Mouse (Mus musculus) hematopoietic stem cell, adult 5-6 weeks (primary cell): ENCODE results near the gene Kcnj2. TPM values are rescaled to one million over a fixed set of nuclear protein-coding genes. Genes with fewer than 3 reads are reported as not detected.

Experiments used
- total RNA-seq: library from RNA; stranded (forward); fragments of 172-1452, 232-1000 nt; gene quantifications from 2 replicates; pipeline ENCODE4 v1.2.3, GENCODE M21; 2017

Gene Kcnj2
- total RNA-seq, 1 experiment from 2014 or later = 1.6 TPM

Other genes starting within 250 kb of the Kcnj2 start
- not detected in 2 replicates for gene Kcnj16, start 98.1 kb upstream of the Kcnj2 start, total RNA-seq